Mouse (Mus musculus) gastrocnemius, adult 8-10 months (tissue): ENCODE data around the gene C2cd4c. TPM values are rescaled to one million over a fixed set of nuclear protein-coding genes. Genes with fewer than 3 reads are reported as not detected.

ENCODE experiments used
- DNase-seq, 2 experiments: peaks; one replicate each; pipeline ENCODE4 v3.0.0; 2022; ENCODE audit warnings: low spot score in 2 of 2
- total RNA-seq, 4 experiments: library from RNA; stranded (reverse); gene quantifications; 2 replicates each; pipeline ENCODE4 v1.2.4; 2022

C2cd4c gene
- total RNA-seq, 4 experiments from 2014 or later = 0.22 to 1.1 (median 0.68) TPM

- no peak for DNase-seq
Measured at GRCm38 (mm10) chr10:79612192-79613135, 1.4 kb downstream of the C2cd4c start.

GRCm38 (mm10) chr10:79611296-79611695, 2.5 kb downstream of the C2cd4c start:
- no peak for DNase-seq

- DNase-seq = no peak
Measured at GRCm38 (mm10) chr10:79609276-79609675, 4.5 kb downstream of the C2cd4c start.

- no peak for DNase-seq
Measured at GRCm38 (mm10) chr10:79607892-79608291, 5.9 kb downstream of the C2cd4c start.

- no peak for DNase-seq
Measured at GRCm38 (mm10) chr10:79606537-79606936, 7.3 kb downstream of the C2cd4c start.

- no peak for DNase-seq
Measured at GRCm38 (mm10) chr10:79597936-79598230, 15.9 kb downstream of the C2cd4c start.

- no peak for DNase-seq
Measured at GRCm38 (mm10) chr10:79597051-79597935, 16.5 kb downstream of the C2cd4c start.

- no peak for DNase-seq
Measured at GRCm38 (mm10) chr10:79595590-79595929, 18.3 kb downstream of the C2cd4c start.

- peak in 1 of 2 experiments; percentile 29 for DNase-seq
Measured at GRCm38 (mm10) chr10:79594872-79595589, 18.8 kb downstream of the C2cd4c start.

- DNase-seq = no peak
Measured at GRCm38 (mm10) chr10:79594111-79594510, 19.7 kb downstream of the C2cd4c start.

GRCm38 (mm10) chr10:79590702-79591101, 23.1 kb downstream of the C2cd4c start:
- DNase-seq = no peak

- DNase-seq = no peak
Measured at GRCm38 (mm10) chr10:79587752-79588126, 26.1 kb downstream of the C2cd4c start.

- DNase-seq = no peak
Measured at GRCm38 (mm10) chr10:79587061-79587751, 26.6 kb downstream of the C2cd4c start, which contains the start of gene Theg. Gene Theg, minus strand, starts transcription at chr10:79587331.

GRCm38 (mm10) chr10:79586243-79586642, 27.6 kb downstream of the C2cd4c start:
- DNase-seq = no peak

GRCm38 (mm10) chr10:79585723-79586122, 28.1 kb downstream of the C2cd4c start:
- DNase-seq = no peak

- no peak for DNase-seq
Measured at GRCm38 (mm10) chr10:79585136-79585535, 28.7 kb downstream of the C2cd4c start.

GRCm38 (mm10) chr10:79584426-79584825, 29.4 kb downstream of the C2cd4c start:
- no peak for DNase-seq

GRCm38 (mm10) chr10:79584021-79584420, 29.8 kb downstream of the C2cd4c start:
- DNase-seq = no peak

- DNase-seq = no peak
Measured at GRCm38 (mm10) chr10:79581501-79581900, 32.3 kb downstream of the C2cd4c start.

GRCm38 (mm10) chr10:79580811-79581210, 33.0 kb downstream of the C2cd4c start:
- DNase-seq = no peak

GRCm38 (mm10) chr10:79580356-79580755, 33.5 kb downstream of the C2cd4c start:
- DNase-seq = no peak
